In the genomic region with DNA sequence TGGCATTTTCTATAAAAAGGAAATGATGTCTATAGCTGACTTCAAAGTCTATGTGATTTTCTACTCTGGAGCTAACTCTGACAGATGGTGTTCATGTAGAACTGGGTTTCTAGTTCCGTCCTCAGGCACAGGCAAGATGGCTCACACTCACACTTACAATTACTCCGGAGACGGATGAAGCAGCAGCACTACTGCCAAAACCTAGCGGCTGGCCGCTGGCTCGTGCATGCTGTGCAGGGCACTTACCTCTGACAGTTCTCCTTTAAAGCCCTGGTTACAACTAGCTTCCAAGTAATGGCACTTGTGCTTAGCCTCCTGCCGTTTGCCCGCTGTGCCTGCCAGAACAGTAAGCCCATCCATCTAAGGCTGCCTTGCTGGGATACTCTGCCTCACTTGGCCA, we compare ENCODE assay signal across 10 mouse cellular contexts. TPM values are rescaled to one million over a fixed set of nuclear protein-coding genes. Genes with fewer than 3 reads are reported as not detected.
A peak's percentile ranks its signal among the peaks of the same experiment; 100 is the strongest.
DNase-seq lines count a peak whose midpoint lies in the region; ATAC-seq and TF ChIP-seq lines count a peak whose summit lies in the region.
"Had no signal": no experiment of that assay in that cellular context is flagged by ENCODE, and none has a peak within 500 bp of the region (broad histone marks: within the 10 kb centered on the region; RNA-seq: fewer than 3 reads in every experiment).

No protein-coding gene starts in this region.

- intact Hi-C loops in heart, adult 2 months (cut with DNase I), result no loop called here

- ATAC-seq in heart, embryonic 11.5 days (replicated peaks; ENCODE audit: insufficient number of reproducible peaks, low FRiP score, low TSS enrichment), result no peak
- no peak for ATAC-seq in neural tube, embryonic 15.5 days (ENCODE audit: low FRiP score)
- ATAC-seq in kidney, embryonic 16.5 days (ENCODE audit: low FRiP score, low TSS enrichment), result no peak

- peak overlapping the region; percentile 29 for H3K27ac ChIP-seq in heart, adult 2 months
- H3K27ac ChIP-seq in heart, embryonic 11.5 days (ENCODE audit: low read depth, low read length), result no peak overlapping the region
- H3K27ac ChIP-seq in neural tube, embryonic 15.5 days (replicated peaks), result 0 out of 2 replicates have a peak overlapping the region, but pooled peaks have one; percentile 33
- no peak overlapping the region for H3K27ac ChIP-seq in kidney, embryonic 16.5 days (ENCODE audit: low read length)
- H3K27ac ChIP-seq: embryonic facial prominence, embryonic 13.5 days had no signal

- no peak overlapping the region for H3K4me3 ChIP-seq in heart, adult 2 months
- H3K4me3 ChIP-seq in heart, embryonic 11.5 days (ENCODE audit: low read depth, low read length), result no peak overlapping the region
- H3K4me3 ChIP-seq in neural tube, embryonic 15.5 days (replicated peaks), result no peak overlapping the region
- no peak overlapping the region for H3K4me3 ChIP-seq in kidney, embryonic 16.5 days (ENCODE audit: low read length)
- H3K4me3 ChIP-seq: embryonic facial prominence, embryonic 13.5 days had no signal

- DNase-seq in heart, adult 2 months, result peak in 1 of 2 experiments; percentile 55
- peak; percentile 83 to 89 for DNase-seq in cerebellum, postnatal 14 days
- DNase-seq in heart, postnatal 4 days, result peak; percentile 42
- no peak for DNase-seq in kidney, postnatal 10 days
- no peak for DNase-seq in gastrocnemius, postnatal 4 days (ENCODE audit: low spot score in 2 of 2)

- no peaks in the 10 kb centered on the region for H3K27me3 ChIP-seq in heart, adult 2 months (ENCODE audit: control insufficient read depth, insufficient read depth, low read length)
- no peaks in the 10 kb centered on the region for H3K27me3 ChIP-seq in heart, embryonic 11.5 days (ENCODE audit: control insufficient read depth, insufficient read depth, low read length)
- H3K27me3 ChIP-seq in neural tube, embryonic 15.5 days (replicated peaks), result no peaks in the 10 kb centered on the region
- no peaks in the 10 kb centered on the region for H3K27me3 ChIP-seq in kidney, embryonic 16.5 days (ENCODE audit: insufficient read depth, low read length)
- H3K27me3 ChIP-seq: embryonic facial prominence, embryonic 13.5 days had no signal

- WGBS in heart, adult 2 months, result 64% methylated on average over 8 of the region's 8 CpGs
- WGBS in heart, embryonic 11.5 days (ENCODE audit: insufficient replicate concordance), result 73% methylated on average over 8 of the region's 8 CpGs
- WGBS in neural tube, embryonic 15.5 days, result 37% methylated on average over 8 of the region's 8 CpGs
- WGBS in kidney, embryonic 16.5 days, result 70% methylated on average over 8 of the region's 8 CpGs

- no peaks in the 10 kb centered on the region for H3K9me3 ChIP-seq in heart, embryonic 11.5 days (replicated peaks; ENCODE audit: control insufficient read depth, low read length)
- no peaks in the 10 kb centered on the region for H3K9me3 ChIP-seq in neural tube, embryonic 15.5 days (replicated peaks)
- no peaks in the 10 kb centered on the region for H3K9me3 ChIP-seq in kidney, embryonic 16.5 days (ENCODE audit: low read length)
- H3K9me3 ChIP-seq: embryonic facial prominence, embryonic 13.5 days had no signal

- no peak for TF ChIP-seq POLR2A in heart, adult 2 months (IDR thresholded peaks at IDR 0.05; ENCODE audit: insufficient read depth, low read depth, low read length)

- 0 out of 2 replicates have a peak, but pooled peaks have one; percentile 13 for TF ChIP-seq CTCF in heart, adult 2 months (IDR thresholded peaks at IDR 0.05)

- H3K79me2 ChIP-seq in heart, adult 2 months (replicated peaks; ENCODE audit: control insufficient read depth, insufficient read depth, low read length), result no peaks in the 10 kb centered on the region

- no peak overlapping the region for H3K4me2 ChIP-seq in heart, embryonic 11.5 days
- H3K4me2 ChIP-seq in neural tube, embryonic 15.5 days, result no peak overlapping the region
- H3K4me2 ChIP-seq in kidney, embryonic 16.5 days (replicated peaks; ENCODE audit: low read depth, low read length), result no peak overlapping the region
- H3K4me2 ChIP-seq: embryonic facial prominence, embryonic 13.5 days; liver, embryonic 11.5 days had no signal

- no peaks in the 10 kb centered on the region for H3K36me3 ChIP-seq in heart, adult 2 months (ENCODE audit: control insufficient read depth, insufficient read depth, low read length)
- H3K36me3 ChIP-seq in heart, embryonic 11.5 days (ENCODE audit: control insufficient read depth, insufficient read depth, low read length), result peaks cover 7% of the 10 kb centered on the region
- peaks cover 32% of the 10 kb centered on the region for H3K36me3 ChIP-seq in neural tube, embryonic 15.5 days
- peaks cover 21% of the 10 kb centered on the region; the same call in 1 of the 2 replicates for H3K36me3 ChIP-seq in kidney, embryonic 16.5 days (ENCODE audit: insufficient read depth, low read length)

- no peak for TF ChIP-seq EP300 in heart, adult 2 months (IDR thresholded peaks at IDR 0.05; ENCODE audit: insufficient read depth, low read depth, low read length)

- H3K4me1 ChIP-seq in heart, adult 2 months (ENCODE audit: control insufficient read depth, insufficient read depth, low read length), result no peaks in the 10 kb centered on the region
- H3K4me1 ChIP-seq in heart, embryonic 11.5 days (ENCODE audit: control insufficient read depth, insufficient read depth, low read length), result no peaks in the 10 kb centered on the region
- H3K4me1 ChIP-seq in neural tube, embryonic 15.5 days, result peaks cover 6% of the 10 kb centered on the region; the same call in 1 of the 2 replicates
- H3K4me1 ChIP-seq in kidney, embryonic 16.5 days (ENCODE audit: insufficient read depth, low read length), result no peaks in the 10 kb centered on the region
- H3K4me1 ChIP-seq: embryonic facial prominence, embryonic 13.5 days had no signal

- no peak overlapping the region for H3K9ac ChIP-seq in heart, adult 2 months (ENCODE audit: low read depth, low read length)
- no peak overlapping the region for H3K9ac ChIP-seq in heart, embryonic 11.5 days (ENCODE audit: low read depth, low read length)
- H3K9ac ChIP-seq in neural tube, embryonic 15.5 days (replicated peaks), result no peak overlapping the region
- H3K9ac ChIP-seq in kidney, embryonic 16.5 days (replicated peaks; ENCODE audit: low read length), result no peak overlapping the region
- H3K9ac ChIP-seq: embryonic facial prominence, embryonic 13.5 days had no signal

RNA-seq across cellular contexts. Expression of a gene that starts 47.7 kb away (rescaled TPM):
- 10 to 100 TPM; 78.1 to 97.0 TPM for total RNA-seq in heart, adult 2 months (2021)
- 11.4 and 25.3 TPM in 2 replicates for polyA plus RNA-seq in heart, adult 2 months (2012; rRNA removed)
- polyA plus RNA-seq in heart, embryonic 11.5 days (2014; fragmentation: Nextera tagmentation; extraction: Ambion mirVana), result 23.9 and 28.4 TPM in 2 replicates
- 10 to 100 TPM; 37.2 to 45.3 TPM for total RNA-seq in heart, postnatal 4 days (2021)
- 59.2 and 60.6 TPM in 2 replicates for polyA plus RNA-seq in neural tube, embryonic 15.5 days (2015; fragmentation: Nextera tagmentation; extraction: Ambion mirVana)
- 10 to 100 TPM; 14.9 to 27.0 TPM for total RNA-seq in gastrocnemius, postnatal 4 days (2021)
- 33.3 and 39.6 TPM in 2 replicates for polyA plus RNA-seq in kidney, embryonic 16.5 days (2015; fragmentation: Nextera tagmentation; extraction: Ambion mirVana)

Comparison
In these comparisons a context has a peak if more than half of its experiments do, and no peak if none do; other contexts are left out.
1. H3K27ac ChIP-seq: peak in heart, adult 2 months (single experiment) and neural tube, embryonic 15.5 days (single experiment); none in heart, embryonic 11.5 days (single experiment) and kidney, embryonic 16.5 days (single experiment).
2. DNase-seq: peak in cerebellum, postnatal 14 days (2 of 2) and heart, postnatal 4 days (single experiment); none in kidney, postnatal 10 days (single experiment) and gastrocnemius, postnatal 4 days (0 of 2).